Comparison of ENCODE assay signal across 21 mouse cellular contexts in genomic region chr6:21267897-21268296, GRCm38 (mm10). TPM values are rescaled to one million over a fixed set of nuclear protein-coding genes. Genes with fewer than 3 reads are reported as not detected.
"Had no signal": no experiment of that assay in that cellular context is flagged by ENCODE, and none has a peak within 500 bp of the region (broad histone marks: within the 10 kb centered on the region; RNA-seq: fewer than 3 reads in every experiment).

No protein-coding gene starts in this region.

- H3K4me2 ChIP-seq: lung, embryonic 15.5 days; midbrain, embryonic 11.5 days; midbrain, embryonic 13.5 days; midbrain, embryonic 15.5 days; neural tube, embryonic 12.5 days; stomach, embryonic 15.5 days had no signal

- H3K4me3 ChIP-seq: lung, embryonic 15.5 days; megakaryocyte, embryonic 14.5 days; midbrain, embryonic 13.5 days; midbrain, embryonic 15.5 days; neural tube, embryonic 12.5 days; stomach, embryonic 15.5 days had no signal

- H3K9me3 ChIP-seq: lung, embryonic 15.5 days; megakaryocyte, embryonic 14.5 days; midbrain, embryonic 13.5 days; midbrain, embryonic 15.5 days; neural tube, embryonic 12.5 days; stomach, embryonic 15.5 days had no signal

- H3K27ac ChIP-seq: lung, embryonic 15.5 days; macrophage; midbrain, embryonic 13.5 days; midbrain, embryonic 15.5 days; neural tube, embryonic 12.5 days; stomach, embryonic 15.5 days; stomach, postnatal 0 days had no signal

- H3K4me1 ChIP-seq: lung, embryonic 15.5 days; megakaryocyte, embryonic 14.5 days; midbrain, embryonic 13.5 days; midbrain, embryonic 15.5 days; neural tube, embryonic 12.5 days; stomach, embryonic 15.5 days had no signal

- H3K27me3 ChIP-seq: lung, embryonic 15.5 days; megakaryocyte, embryonic 14.5 days; midbrain, embryonic 13.5 days; midbrain, embryonic 15.5 days; neural tube, embryonic 12.5 days; stomach, embryonic 15.5 days had no signal

- ATAC-seq: lung, postnatal 0 days; midbrain, embryonic 13.5 days; midbrain, embryonic 15.5 days had no signal

- H3K9ac ChIP-seq: lung, embryonic 15.5 days; midbrain, embryonic 13.5 days; midbrain, embryonic 15.5 days; neural tube, embryonic 12.5 days; stomach, embryonic 15.5 days had no signal

- DNase-seq: lung, adult 2 months; lung, postnatal 14 days; lung, postnatal 36 days; right cerebral cortex, postnatal 14 days; thymus, adult 2 months; thymus, postnatal 25 days; thymus, postnatal 4 days had no signal

- H3K36me3 ChIP-seq: lung, embryonic 15.5 days; midbrain, embryonic 13.5 days; midbrain, embryonic 15.5 days; neural tube, embryonic 12.5 days; stomach, embryonic 15.5 days had no signal

RNA-seq across cellular contexts. Expression of gene Kcnd2, which starts 52.6 kb away (rescaled TPM):
- total RNA-seq: megakaryocyte progenitor cell, adult 5-6 weeks; monocyte, adult 5-6 weeks; neutrophil, adult 5-6 weeks had no signal
- polyA plus RNA-seq: macrophage; spleen, adult 2 months had no signal
